Mouse (Mus musculus) CH12.LX (cell line): ENCODE measurements around the gene Krt26.

Experiments
- CTCF ChIP-seq, 2 experiments: IDR thresholded peaks in 1 of 2; conservative IDR thresholded peaks in 1 of 2; 2 replicates each; pipeline ENCODE4 v1.5.1; 2011 to 2012; ENCODE audit warnings: low read depth in 2 of 2, low read length in 2 of 2, improper control_type of control experiment in 1 of 2, inconsistent platforms in 1 of 2, mild to moderate bottlenecking in 1 of 2, moderate library complexity in 1 of 2
- EP300 ChIP-seq: IDR thresholded peaks from 2 replicates; pipeline ENCODE4 v1.6.1; 2011; ENCODE audit warnings: low read length, improper control_type of control experiment
- HCFC1 ChIP-seq: IDR thresholded peaks from 2 replicates; pipeline ENCODE4 v1.6.1; 2012; ENCODE audit warnings: low read depth, mild to moderate bottlenecking, inconsistent platforms, low read length, improper control_type of control experiment
- JUND ChIP-seq: conservative IDR thresholded peaks from 2 replicates; pipeline ENCODE4 v1.6.1; 2011; ENCODE audit warnings: low read depth, low read length, improper control_type of control experiment
- KAT2A ChIP-seq: IDR thresholded peaks from 2 replicates; pipeline ENCODE4 v1.6.1; 2012; ENCODE audit warnings: low read length, improper control_type of control experiment, inconsistent platforms; ENCODE audit not compliant: insufficient replicate concordance
- MAX ChIP-seq: IDR thresholded peaks from 2 replicates; pipeline ENCODE4 v1.6.1; 2011; ENCODE audit warnings: low read length, improper control_type of control experiment
- NELFE ChIP-seq: IDR thresholded peaks from 2 replicates; pipeline ENCODE4 v1.6.1; 2011; ENCODE audit warnings: low read depth, low read length, improper control_type of control experiment
- NRF1 ChIP-seq: IDR thresholded peaks from 2 replicates; pipeline ENCODE4 v1.6.1; 2014; ENCODE audit warnings: low read depth, mild to moderate bottlenecking, inconsistent platforms, low read length, improper control_type of control experiment, moderate library complexity
- POLR2A ChIP-seq: IDR thresholded peaks from 2 replicates; pipeline ENCODE4 v1.6.1; 2011; ENCODE audit warnings: low read depth, mild to moderate bottlenecking, improper control_type of control experiment, low read length
- POLR2AphosphoS2 ChIP-seq: IDR thresholded peaks from 2 replicates; pipeline ENCODE4 v1.6.1; 2011; ENCODE audit warnings: low read depth, low read length, improper control_type of control experiment
- SMC3 ChIP-seq: IDR thresholded peaks from 2 replicates; pipeline ENCODE4 v1.6.1; 2011; ENCODE audit warnings: low read depth, low read length, improper control_type of control experiment
- USF2 ChIP-seq: conservative IDR thresholded peaks from 2 replicates; pipeline ENCODE4 v1.6.1; 2011; ENCODE audit warnings: low read depth, low read length, improper control_type of control experiment
- ZC3H11A ChIP-seq: IDR thresholded peaks from 2 replicates; pipeline ENCODE4 v1.6.1; 2012; ENCODE audit warnings: low read depth, mild to moderate bottlenecking, inconsistent platforms, low read length, improper control_type of control experiment
- ZMIZ1 ChIP-seq: IDR thresholded peaks from 2 replicates; pipeline ENCODE4 v1.6.1; 2012; ENCODE audit warnings: low read depth, mild to moderate bottlenecking, inconsistent platforms, low read length, improper control_type of control experiment

GRCm38 (mm10) chr11:99321094-99321493 lies 16.7 kb downstream of the Krt26 start:
- no peak for TF ChIP-seq ZC3H11A
- no peak for TF ChIP-seq POLR2AphosphoS2
- no peak for TF ChIP-seq POLR2A
- TF ChIP-seq NRF1: 0 out of 2 replicates have a peak, but pooled peaks have one; percentile 35
- TF ChIP-seq CTCF (conservative IDR thresholded peaks at IDR 0.05 in 1 of 2, IDR thresholded peaks at IDR 0.05 in 1 of 2; ENCODE audit: low read depth in 2 of 2, low read length in 2 of 2): peak in 1 of 2 experiments; percentile 17; a peak in 1 of 4 replicates
- TF ChIP-seq HCFC1: peak; percentile 27; the same call in 1 of the 2 replicates
- no peak for TF ChIP-seq USF2
- peak; percentile 56; the same call in 1 of the 2 replicates for TF ChIP-seq EP300
- no peak for TF ChIP-seq KAT2A
- no peak for TF ChIP-seq NELFE
- TF ChIP-seq MAX: no peak
- TF ChIP-seq ZMIZ1: no peak
- TF ChIP-seq SMC3: no peak
- TF ChIP-seq JUND: no peak
